ENCODE assay signal across 23 mouse cellular contexts in the genomic region with DNA sequence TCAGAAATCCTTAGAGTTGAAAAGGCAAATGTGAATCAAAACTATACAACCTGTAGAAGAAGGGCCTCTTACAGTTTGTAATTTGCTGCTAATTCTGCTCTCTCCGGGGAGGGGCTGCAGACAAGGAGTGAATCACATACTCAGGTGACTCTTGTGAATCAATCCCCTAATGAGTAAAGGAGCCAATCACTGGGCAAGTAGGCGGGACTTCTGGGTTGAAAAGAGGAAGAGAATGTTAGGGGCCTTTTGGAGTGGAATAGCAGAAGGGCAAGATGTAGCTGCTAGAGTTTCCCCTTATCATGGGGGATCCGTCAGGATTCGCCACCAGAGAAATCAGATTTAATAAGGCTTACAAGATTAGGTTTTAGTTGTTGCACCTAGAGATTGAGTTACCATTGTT. TPM values are rescaled to one million over a fixed set of nuclear protein-coding genes. Genes with fewer than 3 reads are reported as not detected.
DNase-seq lines count a peak whose midpoint lies in the region; ATAC-seq and TF ChIP-seq lines count a peak whose summit lies in the region.
"Had no signal": no experiment of that assay in that cellular context is flagged by ENCODE, and none has a peak within 500 bp of the region (broad histone marks: within the 10 kb centered on the region; RNA-seq: fewer than 3 reads in every experiment).

No protein-coding gene starts in this region.

- no peaks in the 10 kb centered on the region for H3K27me3 ChIP-seq in E14TG2a.4 (ENCODE audit: insufficient read depth, low read length)
- no peaks in the 10 kb centered on the region for H3K27me3 ChIP-seq in heart, embryonic 11.5 days (ENCODE audit: control insufficient read depth, insufficient read depth, low read length)
- no peaks in the 10 kb centered on the region for H3K27me3 ChIP-seq in liver, embryonic 12.5 days (replicated peaks)
- H3K27me3 ChIP-seq: megakaryocyte, embryonic 14.5 days; midbrain, embryonic 13.5 days; Patski had no signal

- H3K9me3 ChIP-seq in E14TG2a.4 (ENCODE audit: low read length), result peaks cover 38% of the 10 kb centered on the region
- no peaks in the 10 kb centered on the region for H3K9me3 ChIP-seq in heart, embryonic 11.5 days (replicated peaks; ENCODE audit: control insufficient read depth, low read length)
- no peaks in the 10 kb centered on the region for H3K9me3 ChIP-seq in liver, embryonic 12.5 days (replicated peaks)
- H3K9me3 ChIP-seq: hindbrain, embryonic 10.5 days; megakaryocyte, embryonic 14.5 days; midbrain, embryonic 13.5 days had no signal

- ATAC-seq in heart, embryonic 11.5 days (replicated peaks; ENCODE audit: insufficient number of reproducible peaks, low FRiP score, low TSS enrichment), result no peak
- ATAC-seq in liver, embryonic 12.5 days, result no peak
- ATAC-seq: forebrain, postnatal 0 days; inflammation-experienced regulatory T-cells, adult 6 months; midbrain, embryonic 13.5 days; Patski had no signal

- no peak overlapping the region for H3K4me2 ChIP-seq in heart, embryonic 11.5 days
- H3K4me2 ChIP-seq in liver, embryonic 12.5 days, result no peak overlapping the region
- H3K4me2 ChIP-seq: lung, embryonic 14.5 days; midbrain, embryonic 13.5 days had no signal

- no peak overlapping the region for H3K9ac ChIP-seq in heart, embryonic 11.5 days (ENCODE audit: low read depth, low read length)
- H3K9ac ChIP-seq in liver, embryonic 12.5 days, result no peak overlapping the region
- H3K9ac ChIP-seq: forebrain, postnatal 0 days; liver, embryonic 14.5 days; lung, embryonic 14.5 days; midbrain, embryonic 13.5 days had no signal

- no peak for TF ChIP-seq CTCF in E14TG2a.4 (conservative IDR thresholded peaks at IDR 0.05; ENCODE audit: low read length)

- peak; percentile 9 for DNase-seq in spleen, postnatal 36 days (ENCODE audit: low spot score in 2 of 2)
- no peak for DNase-seq in spleen, postnatal 10 days (ENCODE audit: low spot score in 2 of 2)
- peak; percentile 68 for DNase-seq in R1 (ENCODE audit: low read depth, low spot score)
- DNase-seq in kidney, postnatal 25 days, result no peak
- DNase-seq: adrenal gland, postnatal 25 days; cerebellum, adult 9-10 months; forebrain, postnatal 0 days; gastrocnemius, postnatal 25 days; kidney, adult 18-20 months; layer of hippocampus, adult 9-11 months; lung, embryonic 14.5 days; thymus, adult 2 months had no signal

- peak overlapping the region; percentile 29; the same call in 1 of the 2 replicates for H3K4me3 ChIP-seq in E14TG2a.4 (replicated peaks; ENCODE audit: low read length)
- no peak overlapping the region for H3K4me3 ChIP-seq in heart, embryonic 11.5 days (ENCODE audit: low read depth, low read length)
- H3K4me3 ChIP-seq in liver, embryonic 12.5 days, result no peak overlapping the region
- H3K4me3 ChIP-seq: hindbrain, embryonic 10.5 days; left cerebral cortex, adult 2 months; megakaryocyte, embryonic 14.5 days; midbrain, embryonic 13.5 days had no signal

- 79% methylated on average over 4 of the region's 4 CpGs for WGBS in heart, embryonic 11.5 days (ENCODE audit: insufficient replicate concordance)
- WGBS in liver, embryonic 12.5 days (ENCODE audit: insufficient replicate concordance), result 63% methylated on average over 4 of the region's 4 CpGs

- peaks cover 16% of the 10 kb centered on the region for H3K4me1 ChIP-seq in E14TG2a.4 (replicated peaks; ENCODE audit: low read depth, low read length)
- no peaks in the 10 kb centered on the region for H3K4me1 ChIP-seq in heart, embryonic 11.5 days (ENCODE audit: control insufficient read depth, insufficient read depth, low read length)
- no peaks in the 10 kb centered on the region for H3K4me1 ChIP-seq in liver, embryonic 12.5 days
- H3K4me1 ChIP-seq: hindbrain, embryonic 10.5 days; midbrain, embryonic 13.5 days had no signal

- peaks cover 96% of the 10 kb centered on the region for H3K36me3 ChIP-seq in E14TG2a.4 (ENCODE audit: insufficient read depth, low read length)
- peaks cover 2% of the 10 kb centered on the region; the same call in 1 of the 2 replicates for H3K36me3 ChIP-seq in heart, embryonic 11.5 days (ENCODE audit: control insufficient read depth, insufficient read depth, low read length)
- H3K36me3 ChIP-seq in liver, embryonic 12.5 days, result peaks cover 56% of the 10 kb centered on the region

- no peak overlapping the region for H3K27ac ChIP-seq in heart, embryonic 11.5 days (ENCODE audit: low read depth, low read length)
- no peak overlapping the region for H3K27ac ChIP-seq in liver, embryonic 12.5 days
- H3K27ac ChIP-seq: hindbrain, embryonic 10.5 days; left cerebral cortex, adult 2 months; liver, embryonic 14.5 days; midbrain, embryonic 13.5 days; stomach, postnatal 0 days had no signal

RNA-seq across cellular contexts. Expression of a gene that starts 12.2 kb away (rescaled TPM):
- polyA plus RNA-seq in heart, embryonic 11.5 days (2014; fragmentation: Nextera tagmentation; extraction: Ambion mirVana), result 14.8 and 16.1 TPM in 2 replicates
- 11.7 and 12.3 TPM in 2 replicates for polyA plus RNA-seq in liver, embryonic 12.5 days (2016; fragmentation: Nextera tagmentation; extraction: Ambion mirVana)

Comparison
In these comparisons a context has a peak if more than half of its experiments do, and no peak if none do; other contexts are left out.
1. DNase-seq: peak in spleen, postnatal 36 days (2 of 2) and R1 (single experiment); none in spleen, postnatal 10 days (0 of 2) and kidney, postnatal 25 days (0 of 2).